Mouse (Mus musculus) kidney, embryonic 16.5 days (tissue): ENCODE data around the gene Mkks. TPM values are rescaled to one million over a fixed set of nuclear protein-coding genes. Genes with fewer than 3 reads are reported as not detected.

Experiments used
- ATAC-seq: fragments of 200-750 bp; cut with Nextera tagmentation; 2 replicates; pipeline ENCODE4 v1.8.0; 2017; ENCODE audit warnings: moderate TSS enrichment; ENCODE audit not compliant: low FRiP score, low TSS enrichment
- H3K27ac ChIP-seq: fragments of 300-500 bp; sonication (generic); 2 replicates; pipeline ENCODE4 v1.5.1; 2014; ENCODE audit warnings: low read length
- H3K27me3 ChIP-seq: fragments of 300-500 bp; sonication (generic); 2 replicates; pipeline ENCODE4 v1.6.1; 2014; ENCODE audit warnings: low read length, control low read depth, mixed read lengths; ENCODE audit not compliant: insufficient read depth
- H3K36me3 ChIP-seq: fragments of 300-500 bp; sonication (generic); 2 replicates; pipeline ENCODE4 v1.6.1; 2014; ENCODE audit warnings: low read length, control low read depth, mixed read lengths; ENCODE audit not compliant: insufficient read depth
- H3K4me1 ChIP-seq: fragments of 300-500 bp; sonication (generic); 2 replicates; pipeline ENCODE4 v1.6.1; 2014; ENCODE audit warnings: low read length, control low read depth, mixed read lengths; ENCODE audit not compliant: insufficient read depth
- H3K4me2 ChIP-seq: fragments of 300-500 bp; sonication (generic); replicated peaks from 2 replicates; pipeline ENCODE4 v1.6.1; 2014; ENCODE audit warnings: low read depth, low read length
- H3K4me3 ChIP-seq: fragments of 300-500 bp; sonication (generic); 2 replicates; pipeline ENCODE4 v1.5.1; 2014; ENCODE audit warnings: mild to moderate bottlenecking, low read length
- H3K9ac ChIP-seq: fragments of 300-500 bp; sonication (generic); replicated peaks from 2 replicates; pipeline ENCODE4 v1.6.1; 2014; ENCODE audit warnings: low read length
- H3K9me3 ChIP-seq: fragments of 300-500 bp; sonication (generic); 2 replicates; pipeline ENCODE4 v1.6.1; 2016; ENCODE audit warnings: low read length, control low read depth
- WGBS: fragments of 180-500 bp; shearing (Covaris S2); extraction: QIAGEN DNeasy Blood & Tissue Kit; methylation state at CpG from one replicate; pipeline ENCODE4 v1.1.7; 2014; 5-methylcytosine and 5-hydroxymethylcytosine counted together
- polyA plus RNA-seq: library from polyadenylated mRNA; unstranded; fragments of >200 nt; fragmentation: Nextera tagmentation; extraction: Ambion mirVana; gene quantifications from 2 replicates; pipeline ENCODE4 v1.2.1, GENCODE M21; 2015

The Mkks gene
- polyA plus RNA-seq, 1 experiment from 2014 or later = 18.2 TPM

DNA sequence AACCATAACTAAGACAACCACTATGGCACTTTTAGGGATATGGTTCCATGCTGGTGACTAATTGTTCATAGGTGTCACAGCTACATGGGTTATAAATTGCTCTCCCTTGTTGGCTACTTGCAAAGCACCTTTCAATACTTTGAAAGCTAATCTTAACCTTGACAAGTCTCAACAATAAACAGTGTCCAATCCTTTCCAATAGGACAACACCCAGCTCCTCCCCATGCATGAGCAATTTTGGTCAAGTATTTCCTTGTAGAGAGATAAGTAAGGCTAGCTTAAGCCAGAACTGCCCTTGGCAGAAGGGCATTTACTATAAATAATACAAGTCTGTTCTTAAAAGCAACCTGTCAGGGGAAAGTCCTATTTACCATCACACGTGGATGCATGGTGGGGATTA, 53.2 kb downstream of the Mkks start:
- H3K4me3 ChIP-seq = no peak overlapping the region
- H3K4me2 ChIP-seq = no peak overlapping the region
- H3K4me1 ChIP-seq = no peaks in the 10 kb centered on the region
- no peak overlapping the region for H3K9ac ChIP-seq
- no peak for ATAC-seq
- no peaks in the 10 kb centered on the region for H3K36me3 ChIP-seq
- no peaks in the 10 kb centered on the region for H3K27me3 ChIP-seq
- no peaks in the 10 kb centered on the region for H3K9me3 ChIP-seq
- 36% methylated on average over 1 of the region's 1 CpGs for WGBS
- H3K27ac ChIP-seq = no peak overlapping the region

DNA sequence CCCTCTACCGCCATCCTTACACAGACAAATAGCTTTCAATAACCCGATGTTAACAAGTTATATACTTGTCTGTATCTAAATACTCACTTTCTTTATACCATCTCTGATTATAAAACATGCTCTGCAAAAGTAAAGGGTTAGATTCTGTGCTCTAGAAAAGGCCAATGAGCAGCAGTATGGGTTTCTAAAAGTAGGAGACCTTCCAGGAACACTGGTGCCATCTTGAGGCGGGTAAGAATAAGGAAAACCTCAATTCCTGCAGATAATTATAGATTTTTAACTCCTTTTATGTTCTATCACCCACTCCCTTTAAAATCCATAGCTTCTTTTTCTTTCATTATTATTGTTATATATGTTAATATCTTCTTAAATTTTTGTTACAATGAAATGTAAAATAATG, 55.3 kb downstream of the Mkks start:
- H3K27ac ChIP-seq = no peak overlapping the region
- WGBS = 69% methylated on average over 3 of the region's 3 CpGs
- H3K36me3 ChIP-seq = no peaks in the 10 kb centered on the region

DNA sequence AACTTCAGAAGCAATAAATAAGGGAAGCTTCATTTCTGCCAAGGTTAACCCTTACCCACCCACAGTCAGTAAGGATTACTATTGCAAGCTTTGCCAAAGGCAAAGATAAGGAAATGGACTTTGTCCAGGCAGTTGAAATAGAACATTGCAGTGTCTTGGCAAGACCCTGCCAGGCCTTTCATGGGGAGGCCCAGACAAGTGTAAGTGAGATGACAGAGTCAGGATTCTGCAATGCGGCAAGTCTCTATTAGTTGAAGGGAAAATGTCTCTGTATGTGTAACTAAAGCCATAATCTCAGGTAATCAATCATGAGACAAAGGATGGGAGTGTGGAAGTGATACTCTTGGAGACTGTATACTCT, 56.5 kb downstream of the Mkks start:
- Histone ChIP-seq H3K4me1 (no peaks in the 10 kb centered on the region), H3K9ac (no peak overlapping the region), H3K27me3 (no peaks in the 10 kb centered on the region), H3K9me3 (no peaks in the 10 kb centered on the region), H3K4me2 (no peak overlapping the region), H3K36me3 (no peaks in the 10 kb centered on the region), H3K27ac (no peak overlapping the region), H3K4me3 (no peak overlapping the region)
- 43% methylated on average over 1 of the region's 1 CpGs for WGBS
- no peak for ATAC-seq

More for the DNA sequence above, 55.3 kb downstream of the Mkks start:
- H3K4me3 ChIP-seq = no peak overlapping the region
- no peak overlapping the region for H3K9ac ChIP-seq
- H3K4me2 ChIP-seq = no peak overlapping the region
- ATAC-seq = no peak
- H3K4me1 ChIP-seq = no peaks in the 10 kb centered on the region
- no peaks in the 10 kb centered on the region for H3K27me3 ChIP-seq
- no peaks in the 10 kb centered on the region for H3K9me3 ChIP-seq

DNA sequence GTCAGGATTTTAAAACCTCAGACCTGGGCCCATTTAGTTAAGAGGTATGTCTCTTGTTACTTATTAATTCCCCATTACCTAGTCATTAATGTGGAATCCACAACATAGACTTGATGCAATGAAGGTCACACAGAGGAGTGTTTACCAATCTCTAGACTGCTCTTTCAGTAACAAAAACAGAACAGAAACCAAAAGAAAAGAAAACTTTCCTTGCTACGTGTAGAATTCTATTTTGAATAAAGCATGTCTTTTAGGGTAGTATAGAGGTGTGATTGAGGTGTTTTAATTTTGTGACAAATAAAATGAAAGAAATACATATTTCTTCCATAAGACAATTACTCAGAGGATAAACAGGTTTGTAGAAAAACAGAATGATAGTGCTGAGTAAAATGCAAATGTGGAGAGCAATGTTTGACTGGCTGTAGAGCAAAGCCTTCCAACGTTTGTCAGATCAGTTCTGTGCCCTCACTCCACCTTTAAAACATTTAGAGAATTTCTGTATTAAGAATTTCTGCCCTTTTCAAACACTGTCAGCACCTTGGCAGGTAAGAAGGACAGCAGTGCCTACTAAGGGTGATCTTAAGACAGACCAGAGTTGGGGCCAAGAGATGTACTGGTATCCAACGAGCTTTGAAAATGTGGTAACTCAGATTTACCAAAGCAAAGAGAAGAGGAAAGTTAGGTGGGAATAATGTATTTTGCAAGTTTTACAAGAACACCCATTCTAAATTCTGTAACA, 57.0 kb downstream of the Mkks start:
- no peaks in the 10 kb centered on the region for H3K9me3 ChIP-seq
- H3K36me3 ChIP-seq = no peaks in the 10 kb centered on the region
- WGBS = 72% methylated on average over 3 of the region's 3 CpGs
- no peak overlapping the region for H3K9ac ChIP-seq
- H3K4me1 ChIP-seq = no peaks in the 10 kb centered on the region
- no peaks in the 10 kb centered on the region for H3K27me3 ChIP-seq
- no peak for ATAC-seq
- no peak overlapping the region for H3K4me3 ChIP-seq
- H3K4me2 ChIP-seq = no peak overlapping the region
- no peak overlapping the region for H3K27ac ChIP-seq

DNA sequence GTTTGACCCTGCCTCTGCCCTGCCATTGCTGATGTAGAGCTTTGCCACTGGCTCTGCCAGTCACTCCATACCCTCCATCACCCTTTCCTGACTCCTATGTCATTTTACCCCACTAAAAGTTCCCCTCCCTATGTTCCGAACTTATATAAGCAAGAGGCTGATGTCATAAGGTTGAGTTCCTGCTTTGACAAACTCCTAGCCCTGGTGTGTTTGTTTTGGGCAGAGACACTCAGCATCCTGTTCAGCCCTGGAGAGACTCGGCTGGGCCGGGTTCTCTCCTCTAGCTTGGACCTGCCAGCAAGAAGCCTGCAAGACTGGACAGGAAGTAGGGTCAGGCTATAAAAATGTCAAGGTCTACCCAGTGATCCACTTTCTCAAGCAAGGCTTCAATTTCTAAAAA, 58.3 kb downstream of the Mkks start:
- no peaks in the 10 kb centered on the region for H3K9me3 ChIP-seq
- no peak overlapping the region for H3K27ac ChIP-seq
- no peak overlapping the region for H3K4me2 ChIP-seq
- ATAC-seq = peak; percentile 67; the same call in 1 of the 2 replicates
- no peaks in the 10 kb centered on the region for H3K4me1 ChIP-seq
- H3K4me3 ChIP-seq = no peak overlapping the region
- 15% methylated on average over 3 of the region's 3 CpGs for WGBS
- H3K27me3 ChIP-seq = no peaks in the 10 kb centered on the region
- H3K36me3 ChIP-seq = no peaks in the 10 kb centered on the region
- no peak overlapping the region for H3K9ac ChIP-seq

DNA sequence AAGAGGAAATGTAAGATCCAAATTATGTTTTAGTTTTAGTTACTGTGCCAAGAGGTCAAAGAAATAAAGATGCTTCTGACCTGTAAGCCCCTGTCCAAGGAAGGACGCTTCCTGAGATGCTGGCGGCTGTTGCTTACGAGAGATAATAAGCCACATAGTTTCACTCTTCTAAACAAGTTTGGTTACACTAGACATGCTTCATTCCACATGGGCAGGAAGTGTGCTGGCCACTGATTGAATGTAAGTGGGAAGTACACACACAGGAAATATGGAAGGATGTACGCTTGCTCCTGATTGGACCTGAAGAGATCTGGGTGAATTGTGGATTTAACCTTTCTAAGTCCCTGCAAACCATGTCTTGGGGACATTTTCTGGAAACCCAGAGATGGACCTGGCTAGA, 63.6 kb downstream of the Mkks start:
- no peaks in the 10 kb centered on the region for H3K4me1 ChIP-seq
- H3K4me3 ChIP-seq = no peak overlapping the region
- H3K36me3 ChIP-seq = no peaks in the 10 kb centered on the region
- H3K27ac ChIP-seq = no peak overlapping the region
- no peaks in the 10 kb centered on the region for H3K27me3 ChIP-seq
- WGBS = 57% methylated on average over 4 of the region's 4 CpGs
- H3K9me3 ChIP-seq = no peaks in the 10 kb centered on the region
- H3K4me2 ChIP-seq = no peak overlapping the region
- no peak overlapping the region for H3K9ac ChIP-seq
- ATAC-seq = 0 out of 2 replicates have a peak, but pooled peaks have one; percentile 15

Other genes with a start within 250 kb of the Mkks start
- 1.2 and 2.8 TPM in 2 replicates for gene Snap25, start 177.9 kb downstream of the Mkks start, polyA plus RNA-seq
- gene AL731706.2, start 5.7 kb downstream of the Mkks start, polyA plus RNA-seq = 20.7 and 41.5 TPM in 2 replicates
- 6.5 and 8.1 TPM in 2 replicates for gene Slx4ip, start 171 bp downstream of the Mkks start, polyA plus RNA-seq
- 29.4 and 32.5 TPM in 2 replicates for gene AL731706.1, start within 50 bp of the Mkks start, polyA plus RNA-seq
- gene Jag1, start 225.3 kb upstream of the Mkks start, polyA plus RNA-seq = 37.9 and 49.2 TPM in 2 replicates